Mouse (Mus musculus) testis, postnatal 10 days (tissue): Measurements from ENCODE around the gene Dpp9.

Experiments
- DNase-seq: peaks from one replicate; pipeline ENCODE4 v3.0.0; 2021; ENCODE audit warnings: low spot score

The Dpp9 gene

DNA sequence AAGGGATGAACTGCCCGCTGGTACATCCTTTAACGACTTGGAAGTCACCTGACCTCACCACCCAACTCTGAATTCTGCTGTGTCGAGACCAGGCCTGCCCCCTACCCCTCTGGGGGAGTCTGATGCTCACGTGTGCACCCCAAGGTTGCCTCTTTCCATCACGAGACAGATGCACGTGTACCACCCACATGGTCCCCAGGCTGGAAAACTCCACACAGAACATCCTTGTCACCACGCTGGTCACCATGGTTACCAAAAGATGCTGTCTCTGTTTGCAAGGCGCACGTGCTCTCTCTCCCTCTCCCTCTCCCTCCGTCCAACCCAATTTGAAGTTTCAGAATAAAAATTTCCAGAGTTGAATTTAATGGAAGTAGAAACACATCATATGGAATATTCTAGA, 11.2 kb upstream of the Dpp9 start:
- no peak for DNase-seq

DNA sequence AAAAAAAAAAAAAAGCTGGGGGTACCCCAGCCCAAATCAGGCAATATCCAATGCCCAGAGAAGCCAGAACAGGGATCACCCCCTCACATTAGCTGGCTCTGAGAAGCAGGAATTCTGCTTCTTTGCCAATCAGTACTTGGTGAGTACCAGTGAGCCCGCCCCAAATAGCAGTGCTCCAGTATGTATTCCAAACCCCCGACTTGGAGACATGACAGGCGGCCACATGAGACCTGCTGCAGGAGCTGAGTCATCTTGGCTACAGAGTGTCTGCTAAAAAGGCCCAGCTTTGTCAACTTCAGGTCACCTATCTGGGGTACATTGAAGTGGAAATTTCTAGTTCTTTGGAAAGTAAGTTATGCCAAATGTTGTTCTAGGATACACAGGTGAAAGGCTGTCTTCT, 7.9 kb upstream of the Dpp9 start:
- DNase-seq: no peak

DNA sequence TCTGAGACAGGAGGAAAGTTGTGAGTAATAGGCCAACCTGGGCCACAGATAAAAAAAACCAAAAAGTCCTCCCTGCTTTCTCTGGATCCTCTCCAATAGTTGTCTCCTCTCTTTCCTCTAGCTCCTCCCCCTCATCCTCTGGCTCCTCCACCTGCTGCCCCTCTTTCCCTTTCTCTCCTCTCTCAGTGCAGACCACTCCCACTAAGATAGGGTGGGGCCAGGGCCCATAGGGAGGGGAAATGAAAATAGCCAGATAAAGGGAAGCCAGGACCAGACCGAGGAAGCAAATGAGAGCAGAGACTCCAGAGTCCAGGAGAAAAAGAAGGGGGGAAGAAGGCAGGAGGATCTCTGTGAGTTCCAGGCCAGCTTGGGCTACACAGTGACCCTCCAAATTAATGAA, 6.2 kb upstream of the Dpp9 start:
- no peak for DNase-seq

DNA sequence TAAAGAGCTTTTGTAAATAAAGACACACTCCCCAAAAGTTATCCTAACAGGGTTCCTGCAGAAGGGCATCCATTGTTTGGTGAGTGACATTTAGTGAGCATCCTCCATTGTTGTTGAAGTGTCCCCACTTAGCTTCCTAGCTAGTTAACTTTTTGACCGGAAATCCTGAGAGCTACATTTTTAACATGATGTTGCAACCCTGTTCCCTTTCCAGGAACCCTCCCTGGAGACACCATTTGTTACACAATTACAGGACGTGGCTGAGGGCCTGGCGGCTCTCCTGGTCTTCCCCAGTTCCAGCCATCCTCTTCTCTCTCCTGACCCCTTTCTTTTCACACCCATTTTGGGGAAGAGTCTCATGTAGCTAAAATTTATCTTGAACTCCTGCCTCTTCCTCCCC, 1.1 kb upstream of the Dpp9 start:
- no peak for DNase-seq

DNA sequence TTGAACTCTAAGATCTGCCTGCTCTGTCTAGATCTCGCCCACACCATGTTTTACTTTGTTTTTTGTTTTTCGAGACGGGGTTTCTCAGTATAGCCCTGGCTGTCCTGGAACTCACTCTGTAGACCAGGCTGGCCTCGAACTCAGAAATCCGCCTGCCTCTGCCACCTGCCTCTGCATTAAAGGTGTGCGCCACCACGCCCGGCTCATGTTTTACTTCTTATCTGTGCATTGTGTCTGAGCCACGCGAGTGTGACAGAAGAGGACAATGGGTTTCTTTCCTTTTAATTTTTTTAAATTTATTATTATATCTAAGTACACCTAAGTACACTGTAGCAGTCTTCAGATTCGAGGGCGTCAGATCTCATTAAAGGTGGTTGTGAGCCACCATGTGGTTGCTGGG, 546 bp upstream of the Dpp9 start:
- no peak for DNase-seq

DNA sequence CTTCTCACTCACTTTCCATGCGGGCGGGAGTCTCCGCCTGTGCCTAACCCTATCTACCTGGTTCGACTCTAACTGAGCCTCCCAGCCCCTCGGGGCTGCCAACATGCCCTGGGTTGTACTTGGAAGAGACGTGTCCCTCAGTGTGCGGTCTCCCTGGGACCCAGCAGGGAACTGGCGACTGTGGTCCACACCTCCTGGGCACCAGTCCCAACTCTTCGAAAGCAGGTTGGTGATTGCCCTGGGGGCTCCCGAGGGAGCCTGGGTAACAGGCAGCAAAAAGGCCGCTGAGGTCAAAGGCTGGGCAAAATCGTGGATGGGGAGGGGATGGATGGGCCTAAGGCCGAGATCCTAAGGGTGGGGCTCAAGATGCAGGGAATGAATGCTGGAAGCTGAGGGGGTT, 1.0 kb downstream of the Dpp9 start:
- no peak for DNase-seq

DNA sequence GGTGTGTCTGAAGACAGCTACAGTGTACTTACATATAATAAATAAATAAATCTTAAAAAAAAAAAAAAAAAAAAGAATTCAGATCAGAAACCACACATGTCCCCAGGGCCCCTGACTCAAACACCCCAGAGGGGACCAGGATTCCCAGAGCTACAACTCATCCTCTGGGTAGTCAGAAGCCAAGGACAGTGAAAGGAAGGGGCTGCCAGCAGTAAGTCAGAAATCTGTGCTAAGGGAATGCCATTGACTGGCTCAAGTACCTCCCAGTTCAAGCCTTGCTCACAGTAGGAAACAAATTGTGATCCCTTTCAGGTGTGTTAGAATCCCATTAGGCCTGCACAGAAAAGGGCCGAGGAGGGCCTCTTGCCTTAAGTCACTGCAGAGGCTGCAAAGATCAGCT, 4.5 kb downstream of the Dpp9 start:
- DNase-seq: no peak

DNA sequence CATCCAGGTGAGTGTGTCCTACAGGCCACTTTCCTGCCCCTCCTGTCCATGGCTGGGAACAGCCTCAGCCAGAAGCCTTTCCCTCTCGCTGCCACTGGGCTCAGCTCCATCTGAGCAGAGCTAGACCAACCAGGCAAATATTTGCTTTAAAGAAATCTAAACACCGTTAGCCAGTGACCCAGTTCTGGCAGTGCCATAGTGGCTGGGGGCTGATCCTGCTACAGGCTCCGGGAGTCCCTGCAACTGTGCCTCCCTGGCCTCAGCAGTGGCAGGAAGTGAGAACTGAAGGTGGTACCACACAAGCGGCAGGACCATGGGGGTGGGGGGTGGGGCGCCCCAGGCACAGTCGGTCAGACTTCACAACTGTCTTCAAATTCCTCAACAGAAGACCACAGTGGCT, 6.0 kb downstream of the Dpp9 start:
- DNase-seq: no peak

DNA sequence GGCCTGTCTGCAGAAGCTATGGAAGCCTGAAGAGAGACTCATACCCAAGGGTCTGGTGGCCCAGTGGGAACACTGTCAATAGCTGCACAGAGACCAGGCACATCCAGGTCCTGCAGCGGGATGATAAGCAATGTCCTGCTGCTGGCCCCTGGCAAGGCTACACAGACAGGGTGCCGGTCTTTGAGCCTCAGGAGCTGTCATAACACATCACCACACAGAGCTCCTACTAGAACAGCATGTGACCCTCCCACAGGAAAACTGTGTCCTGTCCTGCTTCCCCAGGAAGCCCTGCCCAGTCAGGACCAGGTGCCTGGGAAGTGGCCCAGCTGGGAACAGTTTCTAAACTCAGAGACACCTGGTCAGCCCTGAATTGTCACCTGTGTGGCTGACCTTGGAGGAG, 7.6 kb downstream of the Dpp9 start:
- DNase-seq: no peak

DNA sequence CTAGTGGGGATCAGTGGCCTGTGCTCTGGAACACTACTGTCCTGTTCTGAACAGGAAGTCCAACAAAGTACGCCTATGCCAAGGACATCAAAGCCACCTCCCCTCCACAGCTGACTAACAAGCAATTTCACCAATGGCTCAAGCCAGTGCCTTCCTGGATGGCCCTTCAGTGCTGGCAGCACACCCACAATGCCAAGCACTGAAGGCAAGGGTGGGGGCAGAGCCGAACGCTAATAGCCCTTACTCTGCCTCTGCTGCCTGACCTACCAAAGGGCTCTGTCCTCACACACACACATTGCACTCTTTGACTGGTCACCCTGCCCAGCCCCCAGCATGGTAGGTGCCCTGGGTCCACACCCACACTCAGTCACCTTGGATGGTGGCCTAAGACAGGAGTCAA, 9.9 kb downstream of the Dpp9 start:
- no peak for DNase-seq

DNA sequence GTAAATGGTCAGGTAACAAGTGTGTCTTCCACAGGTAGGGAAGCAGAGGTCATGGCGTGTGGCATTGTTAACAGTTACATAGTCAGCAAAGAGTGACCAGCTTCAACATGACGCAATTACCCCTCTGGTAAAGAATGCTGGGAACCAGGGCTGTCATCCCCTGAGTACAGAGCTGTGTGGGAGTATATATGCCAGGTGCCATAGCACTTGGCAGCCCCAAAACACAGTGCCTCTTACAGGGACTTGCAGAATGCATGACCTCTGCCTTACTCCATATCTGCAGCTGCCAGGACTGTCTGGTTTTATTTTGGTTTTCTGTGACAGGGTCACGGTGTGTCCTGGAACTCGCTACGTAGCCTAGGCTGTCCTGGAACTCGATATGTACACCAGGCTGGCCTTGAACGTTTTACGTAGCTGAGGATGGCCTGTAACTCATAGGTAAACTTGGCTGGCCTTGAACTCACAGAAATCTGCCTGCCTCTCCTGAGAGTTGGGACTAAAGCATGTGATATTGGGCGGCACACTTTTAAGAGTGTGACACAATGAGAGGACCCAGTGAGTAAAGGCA, 10.7 kb downstream of the Dpp9 start:
- no peak for DNase-seq

DNA sequence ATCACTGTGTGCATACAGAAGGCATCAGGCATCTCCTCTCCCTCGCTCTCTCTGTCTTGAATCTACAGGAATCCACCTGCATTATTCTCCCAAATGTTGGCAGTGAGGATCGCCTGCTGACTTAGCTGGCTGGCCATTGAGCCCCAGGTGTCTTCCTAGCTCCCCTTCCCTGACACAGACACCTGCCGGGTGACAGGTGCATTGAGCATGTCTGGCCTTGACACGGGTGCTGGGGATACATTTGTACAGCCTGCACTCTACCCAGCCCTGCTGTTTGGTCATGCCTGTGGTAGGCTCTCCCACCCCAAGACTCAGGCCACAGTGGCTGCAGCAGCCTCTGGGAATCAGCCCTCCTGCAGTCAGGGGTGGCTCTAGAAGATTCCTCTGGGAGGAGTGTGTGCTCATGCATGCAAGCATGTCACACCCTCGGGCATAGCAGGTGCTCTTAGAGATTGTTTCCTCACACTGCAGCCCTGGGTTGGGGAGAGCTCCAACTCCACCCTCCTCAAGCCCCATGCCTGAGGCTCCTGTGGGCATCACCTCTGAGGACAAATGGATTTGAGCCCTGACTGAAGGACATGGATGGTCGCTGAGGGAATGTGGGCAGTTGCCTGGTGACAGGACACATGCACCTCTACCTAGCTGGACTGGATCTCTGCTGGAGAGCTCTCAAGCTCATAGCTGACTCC, 11.6 kb downstream of the Dpp9 start:
- DNase-seq: no peak

DNA sequence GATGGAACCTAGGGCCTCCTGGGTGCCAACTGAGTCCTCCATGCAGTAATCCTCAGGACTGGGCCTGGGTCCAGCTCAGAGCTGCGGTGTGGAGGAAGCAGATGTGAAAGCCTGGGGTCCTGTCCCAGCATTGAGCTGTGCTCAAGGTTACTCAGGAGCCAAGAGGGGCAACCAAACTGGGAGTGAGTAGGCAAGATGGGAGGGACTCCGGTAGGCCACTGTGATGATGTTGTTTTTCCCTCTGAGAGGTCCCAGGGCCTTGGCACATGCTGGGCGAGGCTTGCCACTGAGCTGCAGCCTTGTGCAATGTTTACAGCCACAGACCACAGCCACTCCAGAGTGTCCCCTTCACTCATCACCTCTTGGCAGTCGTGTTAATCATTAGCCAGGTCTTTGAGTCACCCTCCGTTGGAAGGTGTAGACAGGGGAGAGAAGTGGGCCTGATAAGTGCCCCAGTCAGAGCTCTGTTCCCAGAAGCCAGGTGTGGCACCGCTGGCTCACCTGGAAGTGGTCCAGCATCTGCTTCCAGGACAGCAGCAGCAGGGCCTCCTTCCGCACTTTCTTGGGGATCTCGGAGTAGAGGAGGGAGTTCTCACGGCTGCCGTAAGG, 12.3 kb downstream of the Dpp9 start:
- no peak for DNase-seq

DNA sequence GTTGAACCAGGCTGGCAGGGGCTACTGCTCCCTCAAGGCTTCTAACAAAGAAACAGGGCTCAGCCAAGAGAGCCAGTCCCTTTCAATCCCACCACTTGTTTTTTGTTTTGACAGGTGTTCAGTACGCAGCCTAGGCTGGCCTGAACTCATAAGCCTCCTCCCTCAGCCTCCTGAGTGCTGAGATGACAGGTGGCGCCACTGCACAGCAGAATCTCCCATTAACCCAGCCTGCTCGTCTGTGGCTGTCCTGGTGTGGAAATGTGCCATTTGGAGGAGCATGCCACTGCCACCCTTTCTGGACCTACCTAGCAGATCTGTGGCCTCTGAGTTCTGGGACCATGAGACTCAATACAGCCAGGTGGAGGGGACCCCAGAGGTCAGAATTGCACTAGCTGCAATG, 15.0 kb downstream of the Dpp9 start:
- no peak for DNase-seq

DNA sequence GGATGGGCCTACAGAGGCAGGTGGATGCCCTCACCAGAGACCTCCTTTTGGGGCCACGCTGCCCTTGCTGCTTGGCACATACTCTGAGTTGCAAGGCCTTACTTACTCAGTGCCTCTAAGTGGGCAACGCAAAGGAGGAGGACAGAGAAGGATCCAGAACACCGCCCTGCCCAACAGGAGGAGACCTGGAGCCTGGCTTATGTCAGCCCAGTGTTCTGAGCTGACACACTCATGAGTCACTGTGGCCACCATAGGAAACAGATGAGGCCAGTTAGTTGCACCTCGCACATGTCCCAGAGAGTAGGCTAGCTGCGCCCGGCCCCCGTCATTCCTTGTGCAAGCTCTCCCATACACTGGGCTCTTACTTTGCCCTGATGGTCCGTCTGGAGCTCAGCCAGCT, 16.2 kb downstream of the Dpp9 start:
- no peak for DNase-seq

DNA sequence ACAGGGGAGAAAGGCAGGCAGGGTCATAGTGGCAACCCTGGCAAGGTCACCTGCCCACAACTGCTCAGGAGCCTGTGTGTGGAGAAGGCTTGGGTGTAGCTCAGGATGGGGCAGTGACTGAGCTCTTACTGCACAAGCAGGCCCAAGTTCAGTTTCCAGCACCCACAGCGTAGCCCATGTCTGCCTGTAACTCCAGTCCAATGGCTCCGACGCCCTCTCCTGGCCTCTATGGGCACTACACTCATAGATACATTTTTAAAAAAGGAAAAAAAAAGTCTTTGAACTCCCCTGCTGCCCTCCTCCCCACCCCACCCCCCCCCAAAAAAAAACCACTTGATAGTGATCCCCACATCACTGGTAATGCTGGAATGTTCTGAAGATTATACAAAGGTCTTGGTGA, 17.1 kb downstream of the Dpp9 start:
- DNase-seq: no peak

DNA sequence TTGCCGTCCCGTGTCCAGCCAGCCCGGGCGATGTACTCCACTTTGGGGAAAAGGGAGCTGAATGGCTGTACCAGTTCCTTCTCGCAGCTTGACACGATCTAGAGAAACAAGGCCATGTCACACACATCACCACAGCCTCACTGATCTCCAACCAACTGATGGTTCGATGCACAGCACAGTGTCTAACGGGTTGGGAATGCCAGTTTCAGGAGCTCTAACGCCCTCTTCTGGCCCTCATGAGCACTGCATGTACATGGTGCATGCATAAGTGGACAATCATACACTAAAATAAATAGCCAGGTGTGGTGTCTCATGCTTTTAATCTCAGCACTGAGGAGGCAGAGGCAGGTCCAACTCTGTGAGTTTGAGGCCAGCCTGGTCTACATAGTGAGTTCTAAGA, 18.1 kb downstream of the Dpp9 start:
- DNase-seq: no peak

DNA sequence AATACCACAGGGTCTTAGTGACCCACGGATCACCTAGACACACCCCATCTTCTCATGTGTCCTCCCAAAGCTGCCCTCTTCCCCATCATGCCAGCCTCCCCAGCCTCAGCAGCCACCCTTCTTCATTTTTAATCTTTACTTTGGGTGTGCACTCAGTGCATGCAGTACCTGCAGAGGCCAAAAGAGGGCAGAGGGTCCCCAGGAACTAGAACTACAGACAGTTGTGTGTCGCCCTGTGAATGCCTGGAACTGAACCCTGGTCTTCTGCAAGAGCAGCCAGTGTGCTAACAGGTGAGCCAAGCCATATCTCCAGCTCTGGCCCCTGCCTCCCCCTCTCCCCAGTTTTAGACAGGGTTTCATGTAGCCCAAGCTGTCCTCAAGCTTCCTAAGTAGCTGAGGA, 21.8 kb downstream of the Dpp9 start:
- no peak for DNase-seq

DNA sequence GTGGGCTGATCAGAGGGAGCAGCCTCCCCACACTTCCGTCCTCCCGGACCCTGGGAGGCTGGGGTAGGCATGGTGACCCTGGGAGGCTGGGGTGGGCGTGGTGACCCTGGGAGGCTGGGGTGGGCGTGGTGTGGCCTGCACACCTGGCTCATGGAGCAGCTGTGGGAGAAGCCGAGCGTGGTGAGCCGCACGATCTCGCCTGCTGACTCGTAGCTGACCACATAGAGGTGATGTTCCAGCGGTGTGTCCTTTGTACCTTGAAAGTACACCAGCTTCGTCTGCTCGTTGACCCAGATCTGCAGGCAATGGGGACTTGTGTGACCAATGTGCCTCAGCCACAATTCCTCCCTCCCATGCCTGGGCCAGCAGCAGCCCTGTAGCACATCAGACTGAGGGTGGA, 23.9 kb downstream of the Dpp9 start:
- no peak for DNase-seq

DNA sequence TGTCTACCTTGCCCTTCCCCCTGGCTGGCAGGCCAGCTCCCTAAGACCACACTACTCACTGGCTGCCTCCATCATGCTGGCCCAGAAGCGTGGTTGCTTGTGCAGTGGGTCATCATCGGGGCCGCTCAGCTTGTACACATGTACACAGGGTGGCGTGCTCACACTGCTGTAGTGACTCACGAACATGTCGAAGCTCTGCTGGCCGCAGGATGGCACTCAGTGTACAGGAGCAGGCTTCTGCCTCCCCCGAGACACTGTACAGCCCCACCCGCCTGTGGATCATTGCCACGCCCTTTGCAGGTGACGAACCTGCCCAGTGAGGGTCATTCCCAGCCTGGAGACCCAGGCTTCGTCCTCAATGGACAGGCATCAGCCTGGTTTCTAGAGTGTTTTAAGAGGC, 24.3 kb downstream of the Dpp9 start:
- no peak for DNase-seq

DNA sequence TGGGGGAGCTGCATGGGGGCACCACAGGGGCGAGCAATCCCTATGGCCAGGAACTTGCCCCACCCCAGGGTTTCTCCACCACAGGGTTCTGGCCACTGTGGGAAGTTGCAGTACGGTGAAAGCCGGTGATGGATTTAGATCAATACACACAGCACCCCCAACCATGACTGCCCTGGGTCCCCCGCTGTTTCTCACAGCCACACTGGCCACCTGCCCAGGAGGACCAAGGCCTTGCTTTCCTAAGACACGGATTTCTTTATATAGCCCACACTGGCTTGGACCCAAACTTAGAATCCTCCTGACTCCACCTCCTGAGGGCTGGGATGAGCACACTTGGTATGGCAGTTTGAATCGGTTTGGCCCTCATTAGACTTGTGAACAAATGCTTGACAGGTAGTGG, 27.4 kb downstream of the Dpp9 start:
- no peak for DNase-seq

DNA sequence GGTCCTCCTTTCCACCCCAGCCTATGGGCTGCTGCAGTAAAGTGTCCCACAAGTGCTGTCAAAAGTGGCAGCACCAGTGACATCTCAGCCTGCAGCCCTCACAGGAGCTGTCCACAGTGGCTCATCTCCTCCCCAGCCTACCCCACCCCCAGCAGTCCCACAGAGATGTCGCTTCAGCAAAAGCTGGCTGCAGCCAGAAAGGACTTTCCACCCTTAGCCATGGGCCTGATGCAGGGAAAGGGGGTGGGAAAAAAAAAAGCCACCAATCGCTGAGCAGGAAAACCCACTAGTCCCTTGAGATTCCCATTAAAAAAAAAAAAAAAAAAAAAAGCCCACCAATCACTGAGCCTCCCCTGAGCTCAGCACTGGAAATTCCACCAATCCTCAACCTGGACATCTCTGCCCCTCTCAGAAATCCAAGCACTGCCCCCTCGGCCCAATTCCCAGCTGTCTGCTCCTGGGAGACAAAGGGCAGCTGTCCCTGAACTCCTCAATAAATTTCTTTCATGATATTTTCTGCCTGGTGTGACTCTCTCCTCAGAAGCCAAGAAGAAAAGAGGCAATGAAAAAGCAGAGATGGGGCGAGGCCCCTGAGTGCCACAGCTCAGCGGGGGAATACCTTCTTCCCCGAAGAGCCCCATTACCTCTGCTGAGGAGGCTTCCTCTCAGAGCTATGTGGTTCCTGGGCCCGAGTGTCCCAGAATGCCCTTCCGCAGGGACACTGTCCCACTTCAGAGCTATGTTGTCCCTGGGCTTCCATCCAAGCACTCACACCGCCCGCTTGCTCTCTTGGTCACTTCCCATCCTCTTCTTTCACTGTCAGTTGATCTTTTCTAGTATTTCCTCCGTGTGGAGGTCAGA, 33.2 kb downstream of the Dpp9 start:
- DNase-seq: peak; percentile 68

DNA sequence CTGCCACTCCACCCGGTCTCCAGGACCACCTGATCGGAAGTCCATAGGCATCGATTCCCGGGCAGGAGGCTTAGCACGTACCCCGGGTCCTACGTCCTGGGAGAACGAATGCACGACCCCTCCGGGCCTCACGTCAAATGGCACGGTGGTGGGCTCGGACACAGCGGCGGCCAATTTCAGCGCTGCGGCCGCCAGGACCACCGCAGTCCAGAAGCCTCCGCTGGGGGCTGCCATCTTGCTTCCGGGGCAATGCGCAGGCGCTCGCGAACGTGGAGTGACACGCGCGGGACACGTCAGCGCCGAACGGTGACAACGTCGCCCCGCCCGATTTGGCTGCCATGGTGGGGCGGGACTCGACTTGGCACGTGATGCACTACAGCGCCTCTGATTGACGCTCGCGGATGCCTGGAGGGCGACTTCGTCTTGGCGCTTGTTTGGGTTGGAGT, 35.0 kb downstream of the Dpp9 start, which contains the start of gene Mydgf:
Gene Mydgf (minus strand): TSS at position 263 of the 446 bp plus-strand sequence.
- peak; percentile 98 for DNase-seq
